Mouse (Mus musculus) G1E (cell line): Measurements from ENCODE around the gene Acot7. TPM values are rescaled to one million over a fixed set of nuclear protein-coding genes. Genes with fewer than 3 reads are reported as not detected.

Source experiments
- ATAC-seq: 2 replicates; pipeline ENCODE4 v1.8.0; 2016; ENCODE audit warnings: mild to moderate bottlenecking; ENCODE audit not compliant: insufficient number of reproducible peaks, poor library complexity, low FRiP score, severe bottlenecking; ENCODE audit errors: extremely low read depth
- DNase-seq: peaks from one replicate; pipeline ENCODE4 v3.0.0; 2012; ENCODE audit warnings: low spot score
- H3K27me3 ChIP-seq: 2 replicates; pipeline ENCODE4 v1.6.1; 2012; ENCODE audit warnings: mild to moderate bottlenecking, low read length, inconsistent platforms; ENCODE audit not compliant: insufficient read depth
- H3K36me3 ChIP-seq: replicated peaks from 2 replicates; pipeline ENCODE3; 2012; ENCODE audit warnings: mild to moderate bottlenecking, inconsistent platforms
- H3K4me1 ChIP-seq: 2 replicates; pipeline ENCODE4 v1.6.1; 2012; ENCODE audit warnings: low read depth, low read length, inconsistent platforms, mixed read lengths; ENCODE audit not compliant: insufficient read depth
- H3K4me3 ChIP-seq: 2 replicates; pipeline ENCODE4 v1.5.1; 2012; ENCODE audit warnings: low read depth, mild to moderate bottlenecking, inconsistent platforms, low read length, moderate library complexity, mixed read lengths
- H3K9me3 ChIP-seq: replicated peaks from 2 replicates; pipeline ENCODE4 v1.6.1; 2012; ENCODE audit warnings: inconsistent platforms
- CTCF ChIP-seq: IDR thresholded peaks from 2 replicates; pipeline ENCODE4 v1.5.1; 2012; ENCODE audit warnings: low read depth, low read length, inconsistent platforms, mixed read lengths
- GATA1 ChIP-seq: IDR thresholded peaks from 2 replicates; pipeline ENCODE4 v1.6.1; 2012; ENCODE audit warnings: borderline replicate concordance, low read length, inconsistent platforms, mixed read lengths
- GATA2 ChIP-seq: IDR thresholded peaks from 2 replicates; pipeline ENCODE4 v1.6.1; 2012; ENCODE audit warnings: low read depth, low read length, inconsistent platforms, borderline replicate concordance
- POLR2AphosphoS5 ChIP-seq: IDR thresholded peaks from 2 replicates; pipeline ENCODE4 v1.6.1; 2012; ENCODE audit warnings: low read depth, low read length, inconsistent platforms; ENCODE audit not compliant: insufficient replicate concordance
- TAL1 ChIP-seq: conservative IDR thresholded peaks from 2 replicates; pipeline ENCODE4 v1.6.1; 2012; ENCODE audit warnings: low read depth, low read length, inconsistent platforms, mixed read lengths
- polyA plus RNA-seq: library from polyadenylated mRNA; stranded (reverse); fragments of >175 nt; gene quantifications from 2 replicates; pipeline ENCODE4 v1.2.3, GENCODE M21; 2012
- total RNA-seq, 2 experiments: library from RNA; stranded (forward) in 1 of 2; stranded (reverse) in 1 of 2; fragments of 200-1000 nt in 1 of 2; fragments of >200 nt in 1 of 2; fragmentation: Nextera tagmentation in 1 of 2; gene quantifications; 2 replicates each; pipeline ENCODE4 v1.2.3; 2014 to 2017

Gene Acot7
- total and polyA plus RNA-seq, 3 experiments: 17.6 to 51.1 (median 22.1) TPM

GRCm38 (mm10) chr4:152276389-152277347, 98.7 kb downstream of the Acot7 start:
- Histone ChIP-seq H3K4me3 (no peak overlapping the region), H3K9me3 (peaks cover 14% of the 10 kb centered on the region), H3K36me3 (peaks cover 14% of the 10 kb centered on the region), H3K27me3 (peaks cover 21% of the 10 kb centered on the region; the same call in 1 of the 2 replicates), H3K4me1 (peaks cover 8% of the 10 kb centered on the region)
- no peak for TF ChIP-seq TAL1
- TF ChIP-seq CTCF: peak; percentile 53
- DNase-seq: no peak
- ATAC-seq: no peak

DNA sequence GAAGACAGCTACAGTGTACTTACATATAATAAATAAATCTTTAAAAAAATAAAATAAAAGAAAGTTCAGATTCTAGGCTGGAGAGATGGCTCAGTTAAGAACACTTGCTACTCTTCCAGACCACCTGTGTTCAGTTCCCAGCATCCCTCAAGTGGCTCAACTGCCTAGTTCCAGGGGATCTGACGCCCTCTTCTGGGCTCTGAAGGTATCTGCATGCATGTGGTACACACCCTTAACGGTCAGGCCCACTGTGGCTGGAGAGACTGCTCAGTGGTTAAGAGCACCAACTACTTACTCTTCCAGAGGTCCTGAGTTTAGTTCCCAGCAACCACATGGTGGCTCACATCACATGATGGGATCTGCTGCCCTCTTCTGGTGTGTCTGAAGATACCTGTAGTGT, 100.0 kb downstream of the Acot7 start:
- ATAC-seq (no peak), DNase-seq (no peak)
- TF ChIP-seq GATA2: no peak
- TF ChIP-seq CTCF: no peak
- no peak for TF ChIP-seq GATA1
- no peak for TF ChIP-seq TAL1
- TF ChIP-seq POLR2AphosphoS5: no peak

GRCm38 (mm10) chr4:152278986-152279385, 101.1 kb downstream of the Acot7 start:
- Histone ChIP-seq H3K36me3 (no peaks in the 10 kb centered on the region), H3K4me1 (peaks cover 4% of the 10 kb centered on the region; the same call in 1 of the 2 replicates), H3K27me3 (peaks cover 16% of the 10 kb centered on the region; the same call in 1 of the 2 replicates), H3K4me3 (no peak overlapping the region), H3K9me3 (peaks cover 29% of the 10 kb centered on the region)
- TF ChIP-seq GATA1 (no peak), CTCF (no peak), POLR2AphosphoS5 (no peak), GATA2 (no peak), TAL1 (no peak)
- no peak for DNase-seq
- ATAC-seq: no peak

More for the DNA sequence above, 100.0 kb downstream of the Acot7 start:
- H3K36me3 ChIP-seq: peaks cover 2% of the 10 kb centered on the region
- H3K4me1 ChIP-seq: peaks cover 8% of the 10 kb centered on the region
- peaks cover 21% of the 10 kb centered on the region; the same call in 1 of the 2 replicates for H3K27me3 ChIP-seq
- H3K9me3 ChIP-seq: peaks cover 24% of the 10 kb centered on the region
- H3K4me3 ChIP-seq: no peak overlapping the region

- ATAC-seq (no peak), DNase-seq (no peak)
- Histone ChIP-seq H3K4me3 (no peak overlapping the region), H3K9me3 (peaks cover 33% of the 10 kb centered on the region), H3K27me3 (peaks cover 6% of the 10 kb centered on the region; the same call in 1 of the 2 replicates), H3K36me3 (no peaks in the 10 kb centered on the region), H3K4me1 (no peaks in the 10 kb centered on the region)
- no peak for TF ChIP-seq POLR2AphosphoS5
- no peak for TF ChIP-seq CTCF
- no peak for TF ChIP-seq GATA2
- TF ChIP-seq GATA1: no peak
- TF ChIP-seq TAL1: no peak
Observed at GRCm38 (mm10) chr4:152281601-152282000, 103.7 kb downstream of the Acot7 start.

DNA sequence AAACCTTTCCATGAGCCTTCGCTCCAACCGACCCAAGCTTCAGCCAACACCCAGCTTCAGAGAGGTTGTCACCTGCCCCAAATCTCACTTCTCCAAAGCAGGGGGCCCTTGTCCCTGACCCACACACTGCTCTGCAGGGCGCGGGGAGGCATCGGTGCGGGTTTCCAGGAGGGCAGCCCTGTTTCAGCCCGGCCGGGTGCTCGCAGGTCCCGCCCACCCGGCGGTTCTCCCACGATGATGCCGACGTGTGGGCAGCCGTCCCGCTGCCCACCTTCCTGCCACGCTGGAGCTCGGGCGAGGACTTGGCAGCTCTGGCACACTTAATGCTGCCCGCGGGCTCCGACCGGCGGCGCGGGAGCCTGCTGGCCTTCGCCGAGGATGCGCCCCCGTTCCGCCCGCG, 104.8 kb downstream of the Acot7 start:
- ATAC-seq (no peak), DNase-seq (no peak)
- TF ChIP-seq GATA2 (no peak), TAL1 (no peak), CTCF (no peak), GATA1 (no peak), POLR2AphosphoS5 (no peak)
- Histone ChIP-seq H3K4me1 (no peaks in the 10 kb centered on the region), H3K9me3 (peaks cover 33% of the 10 kb centered on the region), H3K4me3 (no peak overlapping the region; the same call in 1 of the 2 replicates), H3K36me3 (no peaks in the 10 kb centered on the region), H3K27me3 (peaks cover 6% of the 10 kb centered on the region; the same call in 1 of the 2 replicates)

DNA sequence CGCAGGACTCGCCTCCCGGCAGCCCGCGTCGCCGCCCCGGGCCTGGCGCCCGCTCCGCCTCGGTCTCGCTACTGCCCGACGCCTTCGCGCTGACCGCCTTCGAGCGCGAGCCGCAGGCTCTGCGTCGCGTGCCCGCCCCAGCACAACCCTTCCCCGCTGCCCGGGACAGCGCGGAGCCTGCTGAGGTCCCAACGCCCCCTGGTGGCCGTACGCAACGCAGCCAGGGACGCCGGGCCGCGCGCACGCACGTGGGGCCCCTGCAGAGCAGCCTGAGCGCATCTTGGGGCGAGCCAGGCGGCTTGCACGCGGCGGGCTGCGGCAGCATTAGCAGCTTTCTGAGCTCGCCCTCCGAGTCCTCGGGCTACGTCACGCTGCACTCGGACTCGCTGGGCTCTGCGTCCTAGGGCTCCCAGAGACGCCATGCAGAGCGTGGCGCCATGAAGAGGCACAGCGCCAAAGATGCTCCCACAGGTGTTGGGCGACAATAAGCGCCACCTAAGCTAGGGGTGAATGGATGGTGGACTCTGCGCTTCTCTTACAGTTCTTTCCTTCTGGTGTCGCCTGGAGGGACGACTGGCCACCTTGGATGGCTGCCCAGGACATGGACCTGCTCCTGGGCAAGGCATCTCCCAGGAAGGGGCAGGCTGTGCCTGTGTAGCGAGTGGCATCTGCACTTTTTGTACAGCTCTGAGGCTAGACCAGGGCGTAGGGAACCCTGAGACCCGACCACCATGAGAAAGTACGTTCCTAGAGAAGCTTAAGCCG, 105.4 kb downstream of the Acot7 start:
- peaks cover 34% of the 10 kb centered on the region for H3K9me3 ChIP-seq
- H3K4me3 ChIP-seq: no peak overlapping the region; the same call in 1 of the 2 replicates
- ATAC-seq (no peak), DNase-seq (no peak)
- TF ChIP-seq POLR2AphosphoS5 (no peak), CTCF (no peak)
- H3K36me3 ChIP-seq: no peaks in the 10 kb centered on the region
- peaks cover 6% of the 10 kb centered on the region; the same call in 1 of the 2 replicates for H3K27me3 ChIP-seq
- no peaks in the 10 kb centered on the region for H3K4me1 ChIP-seq
